Mouse (Mus musculus) cerebellum, adult 9-10 months (tissue): Measurements from ENCODE around the gene Nup210.
A peak's percentile ranks its signal among the peaks of the same experiment; 100 is the strongest.

ENCODE experiments used
- DNase-seq: peaks from one replicate; pipeline ENCODE4 v3.0.0; 2022

Nup210 gene

GRCm38 (mm10) chr6:91012458-91012857, 104.2 kb downstream of the Nup210 start:
- DNase-seq = no peak

GRCm38 (mm10) chr6:91011568-91011967, 105.1 kb downstream of the Nup210 start:
- no peak for DNase-seq

GRCm38 (mm10) chr6:91008284-91008830, 108.3 kb downstream of the Nup210 start:
- no peak for DNase-seq

GRCm38 (mm10) chr6:91007207-91007606, 109.4 kb downstream of the Nup210 start:
- DNase-seq = no peak

GRCm38 (mm10) chr6:91004157-91004556, 112.5 kb downstream of the Nup210 start:
- DNase-seq = no peak

- DNase-seq = no peak
Measured at GRCm38 (mm10) chr6:91003310-91003995, 113.2 kb downstream of the Nup210 start.

- no peak for DNase-seq
Measured at GRCm38 (mm10) chr6:91001566-91001965, 115.1 kb downstream of the Nup210 start.

- DNase-seq = no peak
Measured at GRCm38 (mm10) chr6:91000819-91001525, 115.7 kb downstream of the Nup210 start.

GRCm38 (mm10) chr6:90999176-90999575, 117.5 kb downstream of the Nup210 start:
- DNase-seq = no peak

- DNase-seq = no peak
Measured at GRCm38 (mm10) chr6:90997025-90997424, 119.6 kb downstream of the Nup210 start.

GRCm38 (mm10) chr6:90996181-90996580, 120.4 kb downstream of the Nup210 start:
- no peak for DNase-seq

GRCm38 (mm10) chr6:90988648-90989317, 127.8 kb downstream of the Nup210 start, which contains the start of gene Iqsec1:
Gene Iqsec1, minus strand, starts transcription at chr6:90988685.
- peak; percentile 49 for DNase-seq

GRCm38 (mm10) chr6:90988299-90988625, 128.4 kb downstream of the Nup210 start:
- no peak for DNase-seq

- no peak for DNase-seq
Measured at GRCm38 (mm10) chr6:90987561-90988298, 128.9 kb downstream of the Nup210 start.

- no peak for DNase-seq
Measured at GRCm38 (mm10) chr6:90984101-90984500, 132.5 kb downstream of the Nup210 start.

- no peak for DNase-seq
Measured at GRCm38 (mm10) chr6:90974279-90974678, 142.3 kb downstream of the Nup210 start.

GRCm38 (mm10) chr6:90969341-90969871, 147.2 kb downstream of the Nup210 start:
- DNase-seq = no peak
